Mouse (Mus musculus) lung, postnatal 10 days (tissue): Measurements from ENCODE around the gene 4930578G10Rik.
A peak's percentile ranks its signal among the peaks of the same experiment; 100 is the strongest.
"Not testable (repeated sequence)": the region's sequence is repeated elsewhere in the genome, so short reads cannot be mapped to it uniquely, and the experiment has no call there.

Experiments
- DNase-seq: peaks from one replicate; pipeline ENCODE4 v3.0.0; 2021

4930578G10Rik gene

DNA sequence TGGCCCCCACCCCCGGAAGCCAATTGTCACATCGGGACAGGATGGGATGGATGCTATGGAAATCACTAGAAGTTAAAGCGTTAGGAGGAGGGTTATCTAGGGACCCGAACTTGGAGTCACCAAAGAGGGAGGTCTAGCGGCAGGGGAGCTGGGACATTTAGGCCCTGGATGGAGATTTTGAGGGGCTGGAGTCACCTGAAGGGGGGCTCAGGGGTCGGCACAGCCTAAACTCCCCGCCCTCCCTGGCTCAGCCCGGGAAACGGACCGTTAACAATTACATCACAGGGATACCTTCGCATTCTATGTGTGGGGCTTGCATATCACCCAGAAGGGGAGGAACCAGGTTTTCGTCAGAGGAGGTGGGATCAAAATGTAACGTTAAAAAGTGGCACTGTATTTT, at the start of gene 4930578G10Rik:
Gene 4930578G10Rik (plus strand): TSS at position 301 of the 400 bp plus-strand sequence.
- DNase-seq = not testable (repeated sequence)

DNA sequence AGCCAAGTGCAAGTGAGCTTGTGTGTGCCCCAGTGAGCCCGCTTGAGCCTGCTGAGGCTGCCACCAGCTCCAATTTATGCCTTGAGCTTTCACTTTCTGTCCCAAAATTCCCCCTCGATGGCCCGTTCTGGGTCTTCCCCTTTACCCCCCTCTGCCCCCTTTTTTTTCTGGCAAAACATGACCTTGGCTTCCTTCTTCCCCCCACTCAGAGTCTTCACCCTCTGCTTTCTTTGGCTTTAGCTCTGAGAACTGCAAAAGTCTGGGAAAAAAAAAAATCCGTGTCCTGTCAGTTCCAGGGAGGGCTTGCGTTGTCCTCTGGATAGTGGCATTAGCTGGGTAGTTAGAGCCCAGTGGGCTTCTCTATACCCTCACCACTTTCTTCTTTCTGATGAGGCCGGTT, 21.1 kb downstream of the 4930578G10Rik start, which contains the start of gene Ccl19:
Gene Ccl19 (minus strand): TSS at position 101 of the 400 bp plus-strand sequence.
- not testable (repeated sequence) for DNase-seq

DNA sequence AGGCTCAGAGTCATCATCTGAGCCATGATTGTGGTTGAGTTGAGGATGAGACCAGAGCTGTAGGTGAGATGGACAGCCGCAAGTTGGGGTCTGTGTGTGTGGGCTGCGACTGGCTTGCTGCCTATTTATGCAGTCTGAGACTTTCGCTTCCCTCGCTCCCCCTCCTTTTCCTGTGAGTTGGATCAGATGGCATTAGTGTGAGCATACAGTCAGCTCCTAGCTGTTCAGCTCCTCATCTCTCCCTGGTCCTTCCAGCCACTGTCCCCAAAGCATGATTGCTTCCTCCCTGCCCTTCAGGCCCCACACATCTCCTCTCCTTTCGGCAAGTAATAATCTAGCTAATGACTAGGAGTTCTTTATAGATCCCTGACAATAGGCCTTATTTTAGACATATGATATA, 38.5 kb downstream of the 4930578G10Rik start, which contains the start of gene Ccl21a:
Gene Ccl21a (minus strand): TSS at position 101 of the 400 bp plus-strand sequence.
- not testable (repeated sequence) for DNase-seq

DNA sequence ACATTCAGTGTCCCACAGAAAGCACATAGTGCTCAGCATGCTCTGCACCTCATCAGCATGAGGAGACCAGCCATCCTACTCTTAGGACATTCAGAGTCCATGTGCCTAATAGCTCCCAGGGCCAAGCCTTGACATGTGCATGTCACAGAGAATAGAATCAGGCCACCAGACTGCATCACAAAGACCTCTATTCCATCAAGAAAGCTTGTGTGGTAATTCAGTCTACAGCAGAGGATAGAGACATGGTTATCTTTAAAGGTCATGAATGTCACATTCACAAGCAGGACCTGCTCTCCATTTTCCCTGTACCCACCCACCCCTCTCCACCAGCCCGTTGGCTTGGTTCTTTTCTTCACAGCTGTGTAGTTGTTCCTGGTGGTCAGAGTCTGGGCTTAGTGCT, 118.4 kb downstream of the 4930578G10Rik start, which contains the start of gene Fam205a1:
Gene Fam205a1 (minus strand): TSS at position 101 of the 400 bp plus-strand sequence.
- not testable (repeated sequence) for DNase-seq

DNA sequence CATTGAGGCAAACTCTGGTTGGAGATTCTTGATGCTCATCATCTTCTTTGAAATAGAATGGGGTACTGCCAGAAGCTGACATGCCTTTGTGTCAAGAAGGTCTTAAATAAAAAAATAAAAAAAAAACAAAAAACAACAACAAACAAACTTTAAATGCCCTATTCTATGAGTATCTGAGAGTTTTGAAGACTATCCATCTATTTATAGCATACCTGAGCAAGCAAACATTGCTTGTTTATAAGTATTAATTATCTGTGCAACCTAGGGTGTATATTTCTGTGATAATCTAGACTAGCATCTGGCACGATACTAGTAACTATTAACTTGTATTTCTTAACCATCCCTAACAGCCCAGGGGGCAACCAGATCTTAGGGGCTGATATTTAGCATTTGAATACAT, 121.3 kb downstream of the 4930578G10Rik start, which contains the start of gene Gm12394:
Gene Gm12394 (minus strand): TSS at position 101 of the 400 bp plus-strand sequence.
- not testable (repeated sequence) for DNase-seq

DNA sequence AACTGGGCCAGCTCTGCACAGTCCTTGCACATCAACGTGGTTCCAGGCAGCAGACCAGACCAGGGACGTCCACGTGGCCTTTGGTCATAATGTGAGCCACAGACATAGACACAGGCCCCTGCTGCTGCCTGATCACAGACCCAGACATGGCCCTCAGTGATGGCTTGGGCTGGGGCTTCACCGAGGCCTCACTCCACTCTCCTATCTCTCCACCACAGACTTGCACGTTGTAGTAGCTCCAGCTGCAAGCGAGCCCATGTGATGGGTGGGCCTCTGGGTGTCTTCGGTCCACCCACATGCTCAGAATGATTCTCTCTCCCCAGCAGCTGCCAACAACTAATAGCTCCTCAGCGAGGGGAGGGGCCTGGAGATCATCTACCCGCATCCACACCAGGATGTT, 125.1 kb downstream of the 4930578G10Rik start:
- not testable (repeated sequence) for DNase-seq

DNA sequence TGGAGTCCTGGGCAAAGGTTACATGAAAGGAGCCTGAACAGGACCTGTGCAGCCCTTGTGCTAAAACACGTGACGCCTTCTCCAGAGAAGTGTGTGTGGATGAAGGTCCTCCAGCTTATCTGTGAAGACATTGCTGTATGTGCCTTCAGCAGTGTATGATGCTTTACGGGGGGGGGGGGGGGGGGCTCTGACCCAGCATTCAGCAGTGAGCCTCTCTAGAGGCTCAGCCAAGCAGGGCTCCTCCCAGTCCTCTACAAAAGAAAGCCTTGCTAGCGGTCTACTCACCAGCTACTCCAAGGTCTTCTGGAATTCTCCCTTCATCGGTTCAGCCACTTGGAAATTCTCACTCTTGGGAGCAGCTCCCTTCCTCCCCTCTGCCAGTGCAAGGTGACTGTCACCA, 128.1 kb downstream of the 4930578G10Rik start:
- DNase-seq = not testable (repeated sequence)

DNA sequence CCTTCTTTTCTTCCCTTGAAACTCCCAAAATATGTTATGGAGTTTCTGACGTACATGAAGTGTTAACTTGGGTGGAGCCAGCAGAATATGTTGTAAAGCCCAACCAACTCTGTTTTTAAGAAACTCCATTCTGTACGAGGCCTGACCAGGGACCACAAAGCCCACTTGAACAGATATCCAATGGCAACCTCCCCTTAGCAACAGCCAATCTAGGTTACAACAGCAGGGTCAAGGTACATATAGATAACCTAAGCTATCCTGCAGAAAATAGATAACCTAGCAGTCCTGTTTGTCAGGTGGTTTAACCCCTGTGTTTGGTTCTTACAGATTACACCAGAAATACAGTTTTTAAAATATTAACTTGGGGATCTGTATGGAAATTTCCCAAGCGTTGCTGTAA, 132.0 kb downstream of the 4930578G10Rik start:
- no peak for DNase-seq

DNA sequence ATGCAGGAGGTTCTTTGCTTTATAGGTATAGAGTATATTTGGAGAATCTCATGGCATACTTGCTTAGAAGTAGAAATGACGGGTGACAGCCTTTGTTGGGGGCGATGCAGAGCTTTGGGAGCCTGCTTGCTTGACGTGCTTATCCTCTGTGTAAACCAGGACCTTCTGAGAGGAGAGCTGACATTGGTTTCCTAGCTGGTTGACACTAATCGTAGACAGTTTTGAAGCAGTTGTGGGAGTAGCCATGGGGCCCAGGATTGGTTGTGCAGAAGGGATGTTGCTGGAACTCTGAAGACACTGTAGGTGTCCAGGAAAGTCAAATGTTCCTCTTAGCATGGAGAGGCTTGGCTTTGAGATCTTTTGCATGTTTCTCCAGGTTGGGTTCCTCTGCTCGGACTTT, 132.8 kb downstream of the 4930578G10Rik start:
- DNase-seq = no peak

DNA sequence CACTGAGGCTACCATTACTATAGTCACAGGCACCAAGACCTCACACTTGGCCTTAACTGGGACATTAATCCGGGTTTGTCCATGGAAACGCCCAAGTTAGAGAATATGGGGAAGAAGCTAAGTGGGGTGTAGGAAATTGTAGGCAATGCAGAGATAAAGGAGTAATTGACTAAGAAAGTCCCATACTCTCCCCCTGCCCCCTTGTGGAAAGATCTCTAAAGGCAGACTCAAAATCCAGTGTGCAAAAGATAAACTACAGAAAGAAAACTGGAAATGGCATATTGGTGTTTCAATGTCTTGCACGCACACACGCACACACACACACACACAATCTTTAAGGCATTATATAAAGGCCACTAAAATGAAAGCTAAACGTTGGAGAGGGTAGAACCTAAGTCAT, 135.4 kb downstream of the 4930578G10Rik start:
- peak; percentile 29 for DNase-seq

DNA sequence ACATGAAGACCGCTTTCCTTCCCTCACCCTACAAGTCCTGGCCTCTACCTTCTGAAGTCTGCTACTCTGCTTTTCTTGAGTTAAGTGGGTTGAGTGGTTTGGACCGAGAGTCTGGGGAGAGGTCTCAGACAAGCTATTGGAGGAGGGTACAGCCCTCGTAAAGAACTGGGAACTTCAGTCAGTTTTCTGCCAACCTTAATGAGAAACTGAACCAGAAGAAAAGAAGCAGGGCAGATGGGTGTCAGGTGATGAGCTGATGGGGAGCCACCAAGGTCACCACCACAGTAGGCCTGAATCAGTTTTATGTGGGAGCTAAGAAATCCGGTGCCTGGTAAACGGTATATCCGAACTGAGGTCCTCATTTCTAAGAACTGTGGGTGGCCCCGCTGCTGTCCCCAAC, 136.8 kb downstream of the 4930578G10Rik start:
- DNase-seq = no peak

DNA sequence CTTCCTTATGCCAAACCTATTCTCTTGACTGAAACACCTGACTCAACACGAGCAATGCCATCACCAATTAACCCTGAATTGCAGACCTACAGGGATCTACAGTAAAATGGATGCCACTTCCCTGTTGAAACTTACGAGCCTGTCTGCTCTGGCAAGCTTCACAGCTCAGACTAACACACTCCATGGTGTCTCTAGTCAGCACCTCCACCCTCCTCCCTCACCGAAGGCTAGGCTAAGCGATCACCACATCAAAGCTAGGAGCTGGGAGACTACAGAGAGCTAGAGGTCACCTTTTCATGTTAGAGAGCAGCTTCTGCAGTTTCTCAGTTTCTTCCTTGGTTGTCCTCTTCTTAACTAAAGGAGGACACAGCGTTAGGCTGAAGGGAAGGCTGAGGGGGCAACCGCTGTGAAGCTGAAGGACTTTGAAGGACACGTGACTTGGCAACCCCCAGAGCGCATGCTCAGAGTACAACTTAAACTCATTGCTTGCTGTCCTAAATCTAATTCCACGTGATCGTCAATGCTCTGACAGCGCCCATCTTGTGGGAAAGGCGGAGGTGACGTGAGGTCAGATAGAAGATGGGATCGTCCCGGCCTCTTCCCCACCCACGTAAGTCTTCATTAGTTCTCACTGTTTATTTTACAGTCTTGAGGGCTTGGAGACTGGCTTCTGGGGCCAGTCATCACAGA, 137.5 kb downstream of the 4930578G10Rik start:
- no peak for DNase-seq

DNA sequence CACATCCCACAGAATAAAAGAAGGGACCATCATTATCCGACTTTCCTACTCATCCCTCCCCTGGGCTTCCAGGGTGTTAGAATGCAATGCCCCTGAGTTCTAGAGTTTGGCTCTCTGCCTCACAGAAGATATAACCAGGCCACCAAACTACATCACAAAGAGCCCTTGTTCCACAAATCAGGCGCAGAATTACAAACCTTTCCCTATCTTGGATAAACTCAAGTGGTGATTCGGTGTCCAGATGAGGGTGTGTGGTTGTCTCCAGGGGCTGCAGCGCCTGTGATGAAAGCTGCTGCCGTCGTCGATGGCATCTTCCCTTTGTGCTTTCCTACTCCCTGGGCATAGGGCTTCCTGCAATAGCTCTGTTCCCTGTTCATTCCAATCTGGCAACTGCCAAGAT, 138.8 kb downstream of the 4930578G10Rik start, which contains the start of gene Fam205c:
Gene Fam205c (minus strand): TSS at position 101 of the 400 bp plus-strand sequence.
- no peak for DNase-seq

DNA sequence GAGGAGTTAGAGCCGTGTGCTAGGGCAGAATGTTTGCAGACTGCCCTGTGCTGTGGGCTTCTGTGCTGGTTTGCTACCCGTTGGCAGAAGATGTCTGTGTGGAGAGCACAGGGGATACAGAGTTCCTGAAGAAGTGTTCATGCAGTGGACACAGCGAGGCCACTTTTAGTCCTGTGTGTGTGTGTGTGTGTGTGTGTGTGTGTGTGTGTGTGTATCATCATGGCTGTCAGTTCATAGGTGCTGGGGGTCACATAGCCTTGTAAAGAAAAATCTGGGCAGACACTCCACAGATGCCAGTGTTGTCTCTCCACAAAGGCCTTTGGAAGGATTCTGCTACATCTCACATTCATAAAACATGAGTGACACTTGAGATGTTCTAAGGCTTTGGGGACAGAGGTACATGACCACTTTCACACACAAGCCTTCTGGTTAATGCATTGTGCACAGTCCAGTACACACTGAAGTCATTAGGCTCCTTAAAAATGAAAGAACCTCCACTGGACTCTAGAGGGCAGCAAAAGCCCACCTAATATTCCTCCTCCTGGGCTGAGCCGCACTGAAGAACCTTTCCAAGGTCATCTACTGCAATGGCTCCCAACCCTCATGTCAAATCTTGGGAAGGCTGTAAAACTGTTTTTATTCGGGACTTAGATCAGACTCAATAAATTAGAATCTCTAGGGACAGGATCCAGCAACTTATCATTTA, 141.4 kb downstream of the 4930578G10Rik start:
- peak; percentile 66 for DNase-seq

DNA sequence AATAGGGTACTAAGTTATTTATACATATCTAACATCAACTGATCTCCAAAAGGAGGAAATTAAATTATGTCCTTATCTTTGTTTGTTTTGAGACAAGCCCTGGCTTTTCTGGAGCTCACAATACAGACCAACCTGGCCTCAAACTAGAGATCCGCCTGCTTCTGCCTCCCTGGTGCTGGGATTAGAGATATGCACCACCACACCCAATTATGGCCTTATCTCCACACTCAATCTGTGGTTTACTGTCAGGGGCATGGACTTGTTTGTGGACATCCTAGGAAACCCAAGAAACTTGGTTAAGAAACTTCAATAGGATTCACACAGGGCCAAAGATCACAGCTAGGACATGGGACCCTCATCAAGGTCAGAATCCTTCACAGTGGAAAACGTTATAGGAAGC, 142.3 kb downstream of the 4930578G10Rik start:
- DNase-seq = no peak

DNA sequence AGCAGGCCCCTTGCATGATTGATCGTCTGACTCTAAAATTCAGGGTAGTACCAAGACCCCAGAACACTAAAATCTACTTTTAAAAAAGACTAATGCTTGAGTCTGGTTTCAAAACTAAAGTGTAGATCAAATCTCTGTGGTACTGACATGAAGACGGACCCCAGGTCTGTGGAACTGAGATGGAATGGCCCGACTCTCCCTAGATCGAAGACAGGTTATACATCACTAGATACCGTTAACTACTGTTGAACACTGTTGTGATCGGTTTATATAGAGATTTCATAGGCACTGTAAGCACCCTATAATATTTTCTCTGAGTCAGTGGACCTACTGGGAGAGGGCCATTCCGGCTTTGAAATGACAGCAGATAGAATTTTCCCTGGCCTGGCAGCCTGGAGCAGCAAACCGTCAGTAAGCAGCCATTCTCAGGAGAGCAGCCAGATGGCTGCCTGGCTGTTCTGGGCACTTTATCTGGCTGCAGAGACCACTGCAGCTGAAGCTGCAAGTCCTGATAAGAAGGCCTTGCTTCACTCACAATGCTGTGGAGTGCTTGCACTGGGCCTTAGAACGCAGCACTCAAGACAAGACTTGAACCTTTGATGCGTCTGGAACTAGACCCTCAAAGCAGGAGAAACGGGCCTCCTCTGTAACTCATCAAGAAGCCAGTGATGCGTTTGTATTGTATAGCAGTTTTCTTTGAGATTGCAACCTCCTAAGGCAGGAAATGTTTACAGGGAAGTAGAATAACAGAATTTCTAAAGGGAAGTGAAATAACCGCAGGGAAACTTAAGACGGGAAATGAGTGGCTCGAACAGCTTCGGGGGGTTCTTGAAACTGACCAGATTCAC, 144.7 kb downstream of the 4930578G10Rik start:
- no peak for DNase-seq

DNA sequence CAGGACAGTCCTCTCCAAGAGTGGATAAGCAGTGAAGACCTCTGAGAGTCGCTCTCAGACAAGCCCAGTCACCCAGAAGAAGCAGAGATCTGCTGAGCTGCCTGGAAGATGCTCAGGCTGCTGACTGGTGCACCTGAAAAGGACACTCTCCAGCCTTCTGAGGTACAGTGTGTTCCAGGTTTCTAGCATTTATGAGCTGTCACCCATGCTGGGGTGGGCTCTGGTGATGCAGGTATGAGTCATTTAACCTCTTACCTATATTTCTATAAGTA, 145.3 kb downstream of the 4930578G10Rik start:
- no peak for DNase-seq

DNA sequence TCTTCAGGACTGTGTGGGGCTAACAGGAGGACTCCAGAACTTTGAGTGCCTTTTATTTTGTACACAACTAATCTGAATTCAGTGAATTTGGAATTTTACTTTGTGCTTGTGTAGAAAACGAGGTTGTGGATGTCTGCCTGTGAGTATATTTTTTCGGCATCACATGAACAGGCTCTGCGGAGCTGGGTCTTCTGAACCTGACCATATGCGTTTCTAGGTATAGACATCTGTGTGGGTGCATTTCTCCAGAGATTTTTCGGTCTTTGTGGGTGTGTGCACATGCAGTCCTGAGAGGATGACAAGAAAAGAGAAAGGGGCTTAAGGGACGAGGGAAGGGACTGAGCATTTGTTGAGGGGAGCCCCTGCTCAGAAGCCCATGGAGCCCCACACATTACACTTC, 151.6 kb downstream of the 4930578G10Rik start:
- no peak for DNase-seq

DNA sequence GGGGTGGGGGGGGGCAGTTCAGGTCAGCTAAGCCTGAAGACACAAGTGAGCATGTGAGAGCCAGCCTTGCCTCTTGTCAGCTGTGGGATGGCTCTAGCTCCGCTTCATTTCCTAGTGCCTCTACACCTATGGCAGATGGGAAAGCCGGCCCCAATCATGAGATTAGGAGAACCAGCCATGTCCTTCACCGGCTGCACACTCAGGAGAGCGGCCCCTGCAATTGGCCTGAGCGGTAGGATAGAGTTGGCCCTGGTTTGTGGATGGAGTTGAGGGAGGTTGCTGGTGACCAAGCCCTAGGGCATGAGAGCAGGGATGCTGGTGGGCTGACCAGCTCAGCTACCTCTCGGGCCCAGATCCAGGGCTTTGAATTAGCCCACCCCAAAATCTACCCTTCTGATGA, 153.5 kb downstream of the 4930578G10Rik start:
- DNase-seq = no peak

DNA sequence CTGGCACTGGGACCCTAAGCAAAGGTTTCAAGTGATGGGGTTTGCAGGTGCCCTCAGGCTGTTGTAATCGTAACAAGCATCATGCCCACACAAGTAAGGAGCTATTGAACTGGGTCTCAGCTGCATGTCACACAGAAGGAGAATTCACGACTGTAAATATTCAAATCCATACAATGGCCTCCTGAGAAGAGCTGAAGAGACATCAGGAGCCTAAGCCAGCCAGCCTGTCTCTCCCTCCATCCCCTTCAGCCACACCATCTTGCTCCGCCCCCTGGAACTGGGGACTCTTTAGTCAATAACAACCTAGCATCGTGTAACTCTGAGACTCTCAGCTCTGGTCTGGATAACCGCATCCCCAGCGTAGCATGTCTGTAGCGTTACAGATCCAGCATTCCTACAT, 155.8 kb downstream of the 4930578G10Rik start:
- DNase-seq = no peak

DNA sequence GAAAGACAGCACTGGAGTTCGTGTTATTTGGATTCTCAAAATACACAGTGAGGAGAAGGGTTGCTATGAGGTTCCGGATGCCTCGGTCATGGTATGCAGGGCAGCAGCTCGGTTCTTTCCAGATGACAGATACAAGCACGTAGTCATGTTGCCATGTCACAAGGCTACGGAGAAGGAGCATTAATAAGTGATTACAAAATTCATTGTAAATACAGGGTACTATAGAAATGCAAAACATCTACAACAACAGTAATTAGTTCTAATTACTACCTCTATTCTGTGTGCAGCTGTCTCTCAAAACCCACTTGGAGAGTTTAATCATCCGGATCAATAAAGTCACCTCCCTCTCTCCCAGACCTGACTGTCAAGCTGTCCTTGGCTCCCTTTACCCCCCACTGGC, 159.8 kb downstream of the 4930578G10Rik start:
- DNase-seq = no peak
